Mouse (Mus musculus) lung, adult 2 months (tissue): ENCODE measurements around the gene Tsku.

Experiments
- CTCF ChIP-seq: fragments of 200-500 bp; IDR thresholded peaks from 2 replicates; pipeline ENCODE4 v1.5.1; 2011; ENCODE audit warnings: mild to moderate bottlenecking, low read length, control low read depth; ENCODE audit not compliant: insufficient read depth
- POLR2A ChIP-seq: fragments of 200-500 bp; IDR thresholded peaks from 2 replicates; pipeline ENCODE4 v1.6.1; 2011; ENCODE audit warnings: low read depth, mild to moderate bottlenecking, control low read depth, low read length, borderline replicate concordance; ENCODE audit errors: extremely low read depth

DNA sequence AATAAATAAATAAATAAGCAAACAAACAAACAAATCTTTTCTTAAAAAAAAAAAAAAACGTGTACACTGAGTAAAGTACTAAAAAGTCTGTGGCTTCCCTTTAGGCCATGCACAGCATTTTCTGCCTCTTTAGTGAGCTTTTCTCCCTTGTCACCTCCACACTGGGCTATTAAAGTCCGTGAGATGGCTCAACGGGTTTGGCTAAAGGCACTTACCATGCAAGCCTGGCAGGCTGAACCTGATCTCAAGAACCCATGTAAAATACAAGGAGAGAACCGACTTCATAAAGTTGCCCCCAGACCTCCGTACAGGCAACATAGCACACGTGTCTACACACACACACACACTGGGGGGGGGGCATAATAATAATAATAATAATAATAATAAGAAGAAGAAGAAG is 50.9 kb downstream of the Tsku start:
- no peak for TF ChIP-seq CTCF
- TF ChIP-seq POLR2A = no peak
